Mouse (Mus musculus) cerebellum, adult 9-10 months (tissue): ENCODE measurements around the gene Noct.
A peak's percentile ranks its signal among the peaks of the same experiment; 100 is the strongest.

ENCODE experiments used
- DNase-seq: peaks from one replicate; pipeline ENCODE4 v3.0.0; 2022

Noct gene

DNA sequence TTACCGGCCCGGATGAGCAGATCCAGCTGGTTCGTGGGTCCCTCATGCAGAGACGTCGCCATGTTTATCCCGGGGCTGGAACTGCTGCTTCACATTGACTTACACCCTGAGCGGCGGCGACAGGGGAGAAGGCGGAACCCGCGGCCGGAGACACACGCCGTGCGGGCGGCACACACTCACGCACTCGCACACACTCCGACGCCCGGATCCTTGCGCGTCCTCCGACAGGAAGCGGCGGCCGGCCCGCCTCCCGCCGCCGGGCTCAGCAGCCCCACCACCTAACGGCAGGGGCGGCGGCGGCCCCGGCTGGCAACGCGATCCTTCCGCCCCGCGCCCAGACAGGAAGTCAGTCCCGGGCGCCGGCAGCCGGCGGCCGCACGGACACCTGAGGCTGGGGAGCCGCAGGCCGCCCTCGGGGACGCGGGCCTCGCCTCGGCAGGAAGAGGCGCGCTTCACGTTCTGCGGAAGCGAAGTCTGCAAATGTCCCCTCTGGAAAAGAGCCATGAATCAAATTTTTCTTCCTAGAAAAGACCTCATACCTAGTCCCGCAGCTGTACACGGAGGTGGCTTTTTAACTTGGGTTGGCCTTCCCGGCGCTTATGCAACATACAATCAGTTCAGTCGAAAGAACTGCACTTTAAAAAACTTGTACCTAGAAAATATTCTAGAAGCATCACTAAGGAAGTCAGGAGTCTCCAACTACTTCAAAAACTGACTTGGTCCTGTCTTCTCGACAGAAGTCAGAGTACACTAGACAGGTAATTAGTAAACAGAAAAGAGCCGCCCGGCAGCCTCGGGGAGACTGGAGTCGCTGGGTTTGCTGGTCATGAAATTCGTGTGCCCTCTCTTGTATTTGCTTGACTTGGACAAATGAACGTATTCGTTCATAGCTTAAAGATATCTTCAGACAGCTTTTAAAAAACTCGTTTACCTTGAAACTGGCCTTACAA is 53.2 kb downstream of the Noct start:
- DNase-seq = peak; percentile 83

DNA sequence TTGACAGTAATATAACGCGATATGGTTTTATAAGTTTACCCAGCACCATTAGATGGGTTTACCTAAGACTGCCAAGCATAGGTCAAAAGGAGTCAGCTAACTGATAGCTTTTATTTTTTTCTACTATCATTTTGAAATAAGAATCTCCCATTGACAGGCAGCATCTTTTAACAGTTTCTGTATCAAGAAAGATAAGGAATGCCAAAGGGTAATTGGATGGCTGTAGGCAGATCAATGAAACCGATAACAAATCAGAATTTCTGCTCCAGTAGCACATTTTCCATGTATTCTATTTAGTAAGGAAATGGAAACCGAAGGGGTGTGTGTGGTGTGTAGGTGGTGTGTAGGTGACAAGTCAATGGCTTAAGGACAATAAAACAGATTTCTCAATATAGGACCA is 54.2 kb downstream of the Noct start:
- no peak for DNase-seq

DNA sequence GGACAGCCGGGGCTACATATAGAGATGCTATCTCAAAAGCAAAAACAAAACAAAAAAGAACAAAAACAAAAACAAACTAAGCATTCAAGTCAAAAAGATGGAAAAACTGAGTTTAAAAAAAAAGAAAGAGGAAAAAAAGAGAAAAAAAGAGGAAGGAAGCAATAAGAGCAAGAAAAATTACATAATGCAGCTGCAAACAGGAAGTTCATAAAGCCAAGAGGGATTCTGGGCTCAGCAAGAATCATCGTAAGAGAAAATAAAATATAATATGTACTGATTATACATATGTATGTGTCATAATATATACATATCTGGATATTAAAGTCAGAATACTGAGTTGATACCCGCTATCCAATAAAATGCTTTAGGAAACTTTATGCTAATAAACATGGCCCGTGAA is 57.5 kb downstream of the Noct start:
- no peak for DNase-seq

DNA sequence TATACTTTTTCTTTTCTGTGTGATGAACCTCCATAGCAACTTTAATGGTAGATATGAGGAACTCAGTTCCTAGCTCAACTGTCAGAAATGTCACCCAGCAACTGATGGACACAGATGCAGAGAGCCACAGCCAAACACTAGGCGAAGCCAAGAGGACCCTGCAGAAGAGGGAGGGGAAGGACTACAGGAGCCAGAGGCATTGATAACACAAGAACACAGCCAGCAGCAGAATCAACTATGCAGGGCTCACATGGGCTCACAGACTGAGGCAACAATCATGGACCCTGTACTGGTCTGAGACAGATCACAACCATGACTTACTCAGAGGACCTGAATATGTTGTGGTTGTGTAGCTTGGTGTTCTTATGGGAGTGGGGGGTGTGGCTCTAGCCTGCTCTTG is 60.1 kb downstream of the Noct start:
- no peak for DNase-seq

DNA sequence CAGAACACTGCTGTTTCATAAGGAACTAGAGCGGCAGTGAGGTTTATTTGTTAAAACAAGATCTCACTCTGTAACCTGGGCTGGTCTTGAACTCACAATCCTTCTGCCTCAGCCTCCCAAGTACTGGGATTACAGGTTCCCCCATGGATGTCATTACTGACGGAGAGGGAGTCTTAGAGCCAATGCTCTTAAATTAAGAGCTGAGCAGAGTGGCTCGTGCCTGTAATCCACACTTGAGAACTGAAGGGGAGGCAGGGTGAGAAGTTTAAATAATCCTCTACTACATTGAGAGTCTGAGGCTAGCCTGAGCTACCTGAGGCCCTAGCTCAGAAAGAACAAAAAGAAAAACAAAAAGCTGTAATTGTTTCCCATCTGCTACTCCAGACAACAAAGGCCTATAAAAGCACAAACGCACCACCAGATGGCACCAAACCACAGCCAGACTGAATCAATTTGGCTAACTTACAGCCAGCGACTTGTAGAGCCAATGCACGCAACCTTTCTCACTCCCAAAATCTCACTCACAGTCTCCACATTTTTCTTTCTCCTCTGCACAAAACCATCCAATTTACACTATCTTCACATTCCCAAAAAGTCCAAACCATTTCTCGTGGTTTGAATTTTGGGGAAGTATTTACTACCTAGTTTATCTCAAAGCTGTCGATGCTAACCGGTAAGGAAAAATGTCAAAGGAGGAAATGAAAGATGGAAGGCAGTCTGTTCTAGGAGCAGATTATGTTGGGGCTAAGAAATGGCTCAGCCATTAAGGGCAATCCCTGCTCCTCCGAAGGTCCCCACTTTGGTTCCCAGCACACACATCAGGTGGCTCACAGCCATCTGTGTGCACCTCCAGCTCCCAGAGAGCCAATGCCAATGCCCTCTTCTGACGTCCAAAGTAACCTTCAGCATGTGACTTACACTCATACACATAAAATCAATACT is 64.9 kb downstream of the Noct start:
- DNase-seq = peak; percentile 90

DNA sequence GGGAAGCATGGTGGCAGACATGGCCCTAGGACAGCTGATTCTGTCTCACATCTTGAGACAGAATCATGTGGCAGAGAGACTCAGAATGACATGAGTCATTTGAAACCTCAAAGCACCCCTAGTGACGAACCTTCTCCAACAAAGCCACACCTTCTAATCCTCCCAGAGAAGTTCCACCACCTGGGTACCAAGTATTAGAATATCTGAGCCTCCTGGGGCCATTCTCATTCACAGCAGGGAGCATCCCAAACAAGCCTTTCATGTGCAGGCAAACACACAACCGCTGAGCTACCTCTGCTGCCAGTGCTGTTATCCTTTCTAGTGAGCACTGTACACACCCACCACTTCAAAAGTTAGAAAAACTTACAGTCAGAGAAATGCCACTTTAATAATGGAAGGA is 70.0 kb downstream of the Noct start:
- no peak for DNase-seq

DNA sequence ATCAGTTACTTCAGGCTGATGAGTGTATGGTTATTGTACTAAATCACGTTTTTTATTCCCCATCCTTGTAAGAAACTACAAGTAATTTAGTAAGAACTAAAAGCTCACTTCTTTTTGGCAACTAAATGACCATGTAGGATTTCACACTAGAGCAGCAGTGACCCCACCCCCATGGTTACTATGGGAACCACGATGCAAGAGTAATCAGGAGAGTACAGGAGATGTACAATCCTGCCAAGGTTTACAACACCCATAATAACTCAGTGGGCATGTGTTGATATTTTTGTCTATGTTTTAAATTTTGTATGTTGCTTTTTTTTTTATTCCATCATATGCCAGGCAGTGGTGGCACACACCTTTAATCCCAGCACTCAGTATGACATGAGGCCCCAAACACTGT is 71.0 kb downstream of the Noct start:
- no peak for DNase-seq

DNA sequence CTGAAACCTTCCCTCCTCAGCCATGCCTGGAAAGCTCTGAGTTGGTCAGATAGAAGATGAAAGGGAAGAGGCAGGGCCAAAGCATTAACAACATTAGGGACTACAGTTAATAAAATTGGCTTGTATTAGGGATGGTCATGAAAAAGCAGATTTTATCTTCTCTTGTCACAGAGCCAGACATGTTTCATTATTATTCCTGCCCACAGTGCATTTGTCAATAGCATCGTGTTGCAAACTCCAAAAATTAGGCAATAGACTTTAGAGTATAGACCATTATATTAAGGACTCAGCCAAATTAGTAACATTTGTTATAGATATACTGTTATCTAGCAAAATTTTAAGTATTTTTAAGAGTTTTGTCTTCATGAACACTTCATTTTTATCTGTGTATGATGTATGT is 72.5 kb downstream of the Noct start:
- no peak for DNase-seq
